Mouse (Mus musculus): ENCODE measurements at regions not wholly inside any gene's neighbourhood (a gene's known extent, or its start where the extent isn't known, plus 50 kb on each side); places are given as distances from the start of the nearest gene placed in this dataset.

GRCm38 (mm10) chr19:14871178-14871867 lies 273.5 kb upstream of the Tle4 start:
- H3K9ac ChIP-seq (ENCODE audit: low read length) = no peak overlapping the region
- H3K27me3 ChIP-seq (ENCODE audit: control insufficient read depth, insufficient read depth, low read length) = no peaks in the 10 kb centered on the region
- no peak overlapping the region for H3K4me2 ChIP-seq (replicated peaks; ENCODE audit: low read depth)
- no peak overlapping the region for H3K27ac ChIP-seq (replicated peaks)
- DNase-seq (ENCODE audit: low spot score) (no peak), ATAC-seq (ENCODE audit: low FRiP score, low TSS enrichment) (no peak)
- H3K4me1 ChIP-seq (replicated peaks; ENCODE audit: control insufficient read depth, insufficient read depth) = no peaks in the 10 kb centered on the region
- no peaks in the 10 kb centered on the region for H3K9me3 ChIP-seq (ENCODE audit: control insufficient read depth, low read length)
- TF ChIP-seq EP300 (optimal IDR thresholded peaks at IDR 0.05) (no peak), CTCF (IDR thresholded peaks at IDR 0.05; ENCODE audit: low read depth) (no peak)
- no peaks in the 10 kb centered on the region for H3K36me3 ChIP-seq (ENCODE audit: control insufficient read depth, insufficient read depth, low read length)
- no peak overlapping the region for H3K4me3 ChIP-seq (ENCODE audit: low read depth, low read length)
- 25% methylated on average over 7 of the region's 7 CpGs for whole genome bisulfite sequencing

- H3K36me3 ChIP-seq (ENCODE audit: control insufficient read depth, insufficient read depth, low read length) = no peaks in the 10 kb centered on the region
- no peaks in the 10 kb centered on the region for H3K9me3 ChIP-seq (ENCODE audit: control insufficient read depth, low read length)
- 31% methylated on average over 13 of the region's 13 CpGs for WGBS
- H3K4me2 ChIP-seq (replicated peaks; ENCODE audit: low read depth) = 0 out of 2 replicates have a peak overlapping the region, but pooled peaks have one; percentile 20
- no peak for TF ChIP-seq EP300 (optimal IDR thresholded peaks at IDR 0.05)
- DNase-seq (ENCODE audit: low spot score) = no peak
- no peaks in the 10 kb centered on the region for H3K4me1 ChIP-seq (replicated peaks; ENCODE audit: control insufficient read depth, insufficient read depth)
- H3K4me3 ChIP-seq (ENCODE audit: low read depth, low read length) = no peak overlapping the region
- H3K9ac ChIP-seq (ENCODE audit: low read length) = no peak overlapping the region
- H3K27me3 ChIP-seq (ENCODE audit: control insufficient read depth, insufficient read depth, low read length) = no peaks in the 10 kb centered on the region
- no peak overlapping the region for H3K27ac ChIP-seq (replicated peaks)
- no peak for ATAC-seq (ENCODE audit: low FRiP score, low TSS enrichment)
Observed at GRCm38 (mm10) chr19:14862654-14863468, 265.0 kb upstream of the Tle4 start.

- Histone ChIP-seq H3K4me1 (replicated peaks; ENCODE audit: control insufficient read depth, insufficient read depth) (no peaks in the 10 kb centered on the region), H3K36me3 (ENCODE audit: control insufficient read depth, insufficient read depth, low read length) (no peaks in the 10 kb centered on the region), H3K4me3 (ENCODE audit: low read depth, low read length) (no peak overlapping the region), H3K27ac (replicated peaks) (no peak overlapping the region), H3K4me2 (replicated peaks; ENCODE audit: low read depth) (no peak overlapping the region), H3K9me3 (ENCODE audit: control insufficient read depth, low read length) (no peaks in the 10 kb centered on the region), H3K9ac (ENCODE audit: low read length) (no peak overlapping the region), H3K27me3 (ENCODE audit: control insufficient read depth, insufficient read depth, low read length) (no peaks in the 10 kb centered on the region)
- no peak for ATAC-seq (ENCODE audit: low FRiP score, low TSS enrichment)
- TF ChIP-seq CTCF (IDR thresholded peaks at IDR 0.05; ENCODE audit: low read depth) (no peak), EP300 (optimal IDR thresholded peaks at IDR 0.05) (no peak)
- no peak for DNase-seq (ENCODE audit: low spot score)
- WGBS = 46% methylated on average over 2 of the region's 2 CpGs
Observed at GRCm38 (mm10) chr19:14855036-14855435, 257.2 kb upstream of the Tle4 start.

GRCm38 (mm10) chr19:14853416-14853815 lies 255.6 kb upstream of the Tle4 start:
- DNase-seq (ENCODE audit: low spot score) = no peak
- H3K4me2 ChIP-seq (replicated peaks; ENCODE audit: low read depth) = no peak overlapping the region
- ATAC-seq (ENCODE audit: low FRiP score, low TSS enrichment) = no peak
- TF ChIP-seq EP300 (optimal IDR thresholded peaks at IDR 0.05) (no peak), CTCF (IDR thresholded peaks at IDR 0.05; ENCODE audit: low read depth) (no peak)
- no peak overlapping the region for H3K27ac ChIP-seq (replicated peaks)
- WGBS = 66% methylated on average over 4 of the region's 4 CpGs
- H3K4me1 ChIP-seq (replicated peaks; ENCODE audit: control insufficient read depth, insufficient read depth) = no peaks in the 10 kb centered on the region
- no peaks in the 10 kb centered on the region for H3K27me3 ChIP-seq (ENCODE audit: control insufficient read depth, insufficient read depth, low read length)
- H3K4me3 ChIP-seq (ENCODE audit: low read depth, low read length) = no peak overlapping the region
- no peaks in the 10 kb centered on the region for H3K36me3 ChIP-seq (ENCODE audit: control insufficient read depth, insufficient read depth, low read length)
- H3K9me3 ChIP-seq (ENCODE audit: control insufficient read depth, low read length) = no peaks in the 10 kb centered on the region
- H3K9ac ChIP-seq (ENCODE audit: low read length) = no peak overlapping the region

- WGBS = 50% methylated on average over 1 of the region's 1 CpGs
- Histone ChIP-seq H3K36me3 (ENCODE audit: control insufficient read depth, insufficient read depth, low read length) (no peaks in the 10 kb centered on the region), H3K4me1 (replicated peaks; ENCODE audit: control insufficient read depth, insufficient read depth) (no peaks in the 10 kb centered on the region), H3K9me3 (ENCODE audit: control insufficient read depth, low read length) (no peaks in the 10 kb centered on the region), H3K27ac (replicated peaks) (no peak overlapping the region), H3K9ac (ENCODE audit: low read length) (no peak overlapping the region), H3K27me3 (ENCODE audit: control insufficient read depth, insufficient read depth, low read length) (no peaks in the 10 kb centered on the region), H3K4me2 (replicated peaks; ENCODE audit: low read depth) (no peak overlapping the region), H3K4me3 (ENCODE audit: low read depth, low read length) (no peak overlapping the region)
- DNase-seq (ENCODE audit: low spot score) (no peak), ATAC-seq (ENCODE audit: low FRiP score, low TSS enrichment) (no peak)
- TF ChIP-seq EP300 (optimal IDR thresholded peaks at IDR 0.05) (no peak), CTCF (IDR thresholded peaks at IDR 0.05; ENCODE audit: low read depth) (no peak)
Observed at GRCm38 (mm10) chr19:14849561-14849960, 251.7 kb upstream of the Tle4 start.

GRCm38 (mm10) chr19:14847120-14847519 lies 249.3 kb upstream of the Tle4 start:
- no peak overlapping the region for H3K27ac ChIP-seq (replicated peaks)
- TF ChIP-seq CTCF (IDR thresholded peaks at IDR 0.05; ENCODE audit: low read depth) (no peak), EP300 (optimal IDR thresholded peaks at IDR 0.05) (no peak)
- no peak overlapping the region for H3K9ac ChIP-seq (ENCODE audit: low read length)
- no peaks in the 10 kb centered on the region for H3K27me3 ChIP-seq (ENCODE audit: control insufficient read depth, insufficient read depth, low read length)
- DNase-seq (ENCODE audit: low spot score) = no peak
- no peak overlapping the region for H3K4me2 ChIP-seq (replicated peaks; ENCODE audit: low read depth)
- WGBS = 63% methylated on average over 4 of the region's 4 CpGs
- H3K9me3 ChIP-seq (ENCODE audit: control insufficient read depth, low read length) = no peaks in the 10 kb centered on the region
- H3K36me3 ChIP-seq (ENCODE audit: control insufficient read depth, insufficient read depth, low read length) = no peaks in the 10 kb centered on the region
- H3K4me3 ChIP-seq (ENCODE audit: low read depth, low read length) = no peak overlapping the region
- no peaks in the 10 kb centered on the region for H3K4me1 ChIP-seq (replicated peaks; ENCODE audit: control insufficient read depth, insufficient read depth)
- ATAC-seq (ENCODE audit: low FRiP score, low TSS enrichment) = no peak

Measured in stomach, postnatal 0 days (tissue).